Mouse (Mus musculus) hindbrain, embryonic 13.5 days (tissue): ENCODE measurements around the gene Baz2a. TPM values are rescaled to one million over a fixed set of nuclear protein-coding genes. Genes with fewer than 3 reads are reported as not detected.
"Not testable (repeated sequence)": the region's sequence is repeated elsewhere in the genome, so short reads cannot be mapped to it uniquely, and the experiment has no call there.

Experiments
- ATAC-seq: fragments of 200-750 bp; cut with Nextera tagmentation; 2 replicates; pipeline ENCODE4 v1.8.0; 2017; ENCODE audit warnings: moderate TSS enrichment; ENCODE audit not compliant: low FRiP score
- H3K27ac ChIP-seq: fragments of 300-500 bp; sonication (generic); 2 replicates; pipeline ENCODE4 v1.5.1; 2015; ENCODE audit warnings: inconsistent platforms, mild to moderate bottlenecking, moderate library complexity
- H3K27me3 ChIP-seq: fragments of 300-500 bp; sonication (generic); 2 replicates; pipeline ENCODE4 v1.6.1; 2015; ENCODE audit warnings: mild to moderate bottlenecking, inconsistent platforms
- H3K36me3 ChIP-seq: fragments of 300-500 bp; sonication (generic); 2 replicates; pipeline ENCODE4 v1.6.1; 2015; ENCODE audit warnings: mild to moderate bottlenecking, inconsistent platforms
- H3K4me1 ChIP-seq: fragments of 300-500 bp; sonication (generic); replicated peaks from 2 replicates; pipeline ENCODE4 v1.6.1; 2015; ENCODE audit warnings: inconsistent platforms
- H3K4me2 ChIP-seq: fragments of 300-500 bp; sonication (generic); 2 replicates; pipeline ENCODE4 v1.6.1; 2015; ENCODE audit warnings: inconsistent platforms, mild to moderate bottlenecking, moderate library complexity
- H3K4me3 ChIP-seq: fragments of 300-500 bp; sonication (generic); 2 replicates; pipeline ENCODE4 v1.5.1; 2015; ENCODE audit warnings: mild to moderate bottlenecking, inconsistent platforms
- H3K9ac ChIP-seq: fragments of 300-500 bp; sonication (generic); 2 replicates; pipeline ENCODE4 v1.6.1; 2015; ENCODE audit warnings: mild to moderate bottlenecking, inconsistent platforms
- H3K9me3 ChIP-seq: fragments of 300-500 bp; sonication (generic); 2 replicates; pipeline ENCODE4 v1.6.1; 2016; ENCODE audit warnings: inconsistent platforms
- WGBS: fragments of 180-500 bp; shearing (Covaris S2); methylation state at CpG from one replicate; pipeline ENCODE4 v1.1.7; 2015; 5-methylcytosine and 5-hydroxymethylcytosine counted together
- polyA plus RNA-seq: library from polyadenylated mRNA; unstranded; fragments of >200 nt; fragmentation: Nextera tagmentation; extraction: Ambion mirVana; gene quantifications from 2 replicates; pipeline ENCODE4 v1.2.1, GENCODE M21; 2015

The Baz2a gene
- polyA plus RNA-seq, result 12.6 and 13.4 TPM in 2 replicates

DNA sequence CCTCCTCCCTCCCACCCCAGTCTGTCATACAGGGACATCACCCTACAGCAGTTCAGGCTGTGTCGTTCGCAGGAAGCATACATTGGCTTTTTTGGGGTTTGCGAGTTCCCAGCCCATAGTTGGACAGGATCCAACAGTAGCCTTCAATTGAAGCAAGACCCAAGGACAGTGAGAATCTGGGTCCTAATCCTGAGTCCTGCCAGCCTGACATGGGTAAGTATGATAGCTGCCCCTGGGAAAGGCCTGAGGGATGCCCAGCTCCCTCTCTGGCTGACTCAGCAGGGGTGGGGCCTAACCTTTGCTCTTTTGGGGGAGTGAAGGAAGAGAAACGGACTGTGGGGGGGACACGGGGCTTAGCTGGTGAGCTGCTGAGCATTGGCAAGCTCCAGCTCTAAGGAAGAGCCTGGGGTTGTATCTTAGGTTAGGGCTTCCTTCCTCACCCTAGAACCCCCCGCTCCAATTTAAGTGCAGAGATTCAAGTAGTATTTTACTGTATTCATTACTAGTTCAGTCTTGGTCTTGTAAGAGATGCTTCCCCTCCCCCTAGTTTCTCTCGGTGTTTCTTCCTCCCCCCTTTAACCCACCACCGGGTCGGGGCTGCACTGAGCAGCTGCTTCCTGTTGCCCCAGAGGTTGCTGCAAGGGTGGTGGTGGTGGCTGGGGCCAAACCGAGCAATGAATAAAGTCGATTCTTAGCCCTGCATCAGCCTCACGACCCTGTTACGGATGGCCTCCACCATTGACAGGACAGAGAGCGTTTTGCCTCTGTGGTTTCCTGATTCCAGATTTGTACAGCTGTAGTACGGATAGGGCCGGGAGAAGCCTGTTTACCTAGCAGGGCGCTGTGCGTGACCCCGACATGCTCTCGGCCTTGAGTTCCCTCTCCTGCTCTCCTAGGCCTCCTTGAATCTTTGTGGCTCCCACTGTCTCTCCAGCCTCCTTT is at the start of gene Baz2a:
TSS of gene Baz2a (plus strand) at position 14 of the 942 bp plus-strand sequence.
- Histone ChIP-seq H3K27me3 (no peaks in the 10 kb centered on the region), H3K4me2 (peak within 1 kb of the TSS; percentile 87), H3K36me3 (peaks cover 40% of the 10 kb centered on the region), H3K27ac (peak within 1 kb of the TSS; percentile 92), H3K4me1 (peaks cover 43% of the 10 kb centered on the region), H3K9me3 (no peaks in the 10 kb centered on the region), H3K9ac (peak within 1 kb of the TSS; percentile 95), H3K4me3 (peak within 1 kb of the TSS; percentile 82)
- under 1% methylated on average over 20 of the region's 20 CpGs for WGBS
- ATAC-seq, result peak; percentile 19; the same call in 1 of the 2 replicates

- Histone ChIP-seq H3K4me1 (peaks cover 57% of the 10 kb centered on the region), H3K9ac (peak overlapping the region; percentile 5; the same call in 1 of the 2 replicates), H3K9me3 (no peaks in the 10 kb centered on the region), H3K36me3 (peaks cover 80% of the 10 kb centered on the region), H3K27ac (no peak overlapping the region), H3K27me3 (no peaks in the 10 kb centered on the region), H3K4me2 (no peak overlapping the region), H3K4me3 (no peak overlapping the region)
- ATAC-seq, result no peak
- WGBS, result 85% methylated on average over 4 of the region's 4 CpGs
Measured at GRCm38 (mm10) chr10:128041636-128042035, 49.7 kb upstream of the Baz2a start.

DNA sequence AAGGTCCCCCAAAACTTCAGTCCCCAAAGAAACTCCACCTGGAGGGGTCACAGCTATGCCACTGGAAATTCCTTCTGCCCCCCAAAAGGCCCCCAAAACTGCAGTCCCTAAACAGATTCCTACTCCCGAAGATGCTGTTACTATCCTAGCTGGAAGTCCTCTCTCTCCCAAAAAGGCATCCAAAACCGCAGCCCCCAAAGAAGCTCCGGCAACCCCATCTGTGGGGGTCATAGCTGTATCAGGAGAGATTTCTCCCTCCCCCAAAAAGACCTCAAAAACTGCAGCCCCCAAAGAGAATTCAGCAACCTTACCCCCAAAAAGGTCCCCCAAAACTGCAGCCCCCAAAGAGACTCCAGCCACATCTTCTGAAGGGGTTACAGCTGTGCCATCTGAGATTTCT is 48.9 kb upstream of the Baz2a start:
- ATAC-seq, result no peak
- WGBS, result 87% methylated on average over 3 of the region's 3 CpGs

DNA sequence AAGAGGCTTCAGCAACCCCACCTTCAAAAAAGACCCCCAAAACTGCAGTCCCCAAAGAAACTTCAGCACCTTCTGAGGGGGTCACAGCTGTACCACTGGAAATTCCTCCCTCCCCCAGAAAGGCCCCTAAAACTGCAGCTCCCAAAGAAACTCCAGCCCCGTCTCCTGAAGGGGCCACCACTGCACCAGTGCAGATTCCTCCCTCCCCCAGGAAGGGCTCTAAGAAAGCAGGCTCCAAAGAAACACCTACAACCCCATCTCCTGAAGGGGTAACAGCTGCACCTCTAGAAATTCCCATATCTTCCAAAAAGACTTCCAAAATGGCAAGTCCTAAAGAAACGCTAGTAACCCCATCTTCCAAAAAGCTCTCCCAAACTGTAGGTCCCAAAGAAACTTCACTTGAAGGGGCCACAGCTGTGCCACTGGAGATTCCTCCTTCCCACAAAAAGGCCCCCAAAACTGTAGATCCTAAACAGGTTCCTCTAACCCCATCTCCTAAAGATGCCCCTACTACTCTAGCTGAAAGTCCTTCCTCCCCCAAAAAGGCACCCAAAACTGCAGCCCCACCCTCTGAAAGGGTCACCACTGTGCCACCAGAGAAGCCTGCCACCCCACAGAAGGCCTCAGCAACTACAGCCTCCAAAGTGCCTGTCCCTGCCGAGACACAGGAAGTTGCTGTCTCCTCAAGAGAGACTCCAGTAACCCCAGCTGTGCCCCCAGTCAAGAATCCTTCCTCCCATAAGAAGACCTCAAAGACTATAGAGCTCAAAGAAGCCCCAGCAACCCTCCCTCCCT is 48.1 kb upstream of the Baz2a start:
- no peak for ATAC-seq
- WGBS, result 78% methylated on average over 3 of the region's 3 CpGs
- Histone ChIP-seq H3K36me3 (peaks cover 93% of the 10 kb centered on the region), H3K4me1 (peaks cover 43% of the 10 kb centered on the region), H3K4me2 (no peak overlapping the region), H3K9me3 (no peaks in the 10 kb centered on the region), H3K4me3 (no peak overlapping the region), H3K27ac (no peak overlapping the region), H3K9ac (0 out of 2 replicates have a peak overlapping the region, but pooled peaks have one; percentile 16), H3K27me3 (no peaks in the 10 kb centered on the region)

More for the DNA sequence above, 48.9 kb upstream of the Baz2a start:
- H3K36me3 ChIP-seq, result peaks cover 87% of the 10 kb centered on the region
- peaks cover 49% of the 10 kb centered on the region for H3K4me1 ChIP-seq
- no peak overlapping the region for H3K4me3 ChIP-seq
- no peaks in the 10 kb centered on the region for H3K9me3 ChIP-seq
- no peak overlapping the region for H3K9ac ChIP-seq
- no peak overlapping the region for H3K27ac ChIP-seq
- no peaks in the 10 kb centered on the region for H3K27me3 ChIP-seq
- no peak overlapping the region for H3K4me2 ChIP-seq

DNA sequence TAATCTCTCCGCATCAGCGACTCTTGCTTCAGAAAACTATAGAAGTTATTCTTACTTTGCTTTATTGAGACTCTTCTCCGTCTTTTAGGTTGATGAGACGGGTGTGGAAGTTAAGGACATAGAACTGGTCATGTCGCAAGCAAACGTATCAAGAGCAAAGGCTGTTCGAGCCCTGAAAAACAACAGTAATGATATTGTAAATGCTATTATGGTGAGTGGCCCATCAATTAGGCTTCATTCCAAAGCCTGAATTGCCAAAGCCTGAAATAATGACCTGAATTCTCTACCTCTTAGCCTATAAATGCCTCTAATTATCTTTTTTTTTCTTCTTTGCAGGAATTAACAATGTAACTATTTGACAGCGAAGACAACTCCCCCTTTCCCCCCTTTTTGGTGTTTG is 43.2 kb upstream of the Baz2a start:
- H3K9ac ChIP-seq, result no peak overlapping the region
- H3K4me1 ChIP-seq, result peaks cover 14% of the 10 kb centered on the region
- H3K9me3 ChIP-seq, result no peaks in the 10 kb centered on the region
- no peak overlapping the region for H3K4me3 ChIP-seq
- ATAC-seq, result no peak
- WGBS, result 95% methylated on average over 8 of the region's 8 CpGs
- peaks cover 81% of the 10 kb centered on the region for H3K36me3 ChIP-seq
- no peaks in the 10 kb centered on the region for H3K27me3 ChIP-seq
- no peak overlapping the region for H3K27ac ChIP-seq
- H3K4me2 ChIP-seq, result no peak overlapping the region

DNA sequence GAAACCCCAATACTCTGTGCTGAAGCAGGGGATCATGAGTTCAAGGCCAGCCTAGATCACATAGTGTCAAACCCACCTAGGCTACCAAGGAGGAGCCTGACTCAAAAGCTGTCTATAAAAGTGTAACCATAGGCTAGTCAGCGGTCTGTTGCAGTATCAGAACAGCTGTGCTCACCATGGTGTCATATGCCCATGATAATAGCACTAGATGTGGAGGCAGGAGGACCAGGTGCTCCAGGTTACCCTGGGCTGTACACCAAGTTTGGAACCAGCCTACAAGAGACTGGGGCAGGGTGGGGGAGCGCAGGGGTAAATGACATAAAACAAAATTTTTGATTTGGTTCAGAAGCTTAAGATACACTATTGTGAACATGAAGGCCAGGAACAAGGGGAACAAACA is 41.6 kb upstream of the Baz2a start:
- WGBS, result 94% methylated on average over 2 of the region's 2 CpGs
- Histone ChIP-seq H3K9me3 (no peaks in the 10 kb centered on the region), H3K27ac (no peak overlapping the region), H3K9ac (no peak overlapping the region), H3K4me2 (no peak overlapping the region), H3K36me3 (peaks cover 65% of the 10 kb centered on the region), H3K27me3 (no peaks in the 10 kb centered on the region), H3K4me3 (no peak overlapping the region), H3K4me1 (peaks cover 5% of the 10 kb centered on the region)
- ATAC-seq, result no peak

DNA sequence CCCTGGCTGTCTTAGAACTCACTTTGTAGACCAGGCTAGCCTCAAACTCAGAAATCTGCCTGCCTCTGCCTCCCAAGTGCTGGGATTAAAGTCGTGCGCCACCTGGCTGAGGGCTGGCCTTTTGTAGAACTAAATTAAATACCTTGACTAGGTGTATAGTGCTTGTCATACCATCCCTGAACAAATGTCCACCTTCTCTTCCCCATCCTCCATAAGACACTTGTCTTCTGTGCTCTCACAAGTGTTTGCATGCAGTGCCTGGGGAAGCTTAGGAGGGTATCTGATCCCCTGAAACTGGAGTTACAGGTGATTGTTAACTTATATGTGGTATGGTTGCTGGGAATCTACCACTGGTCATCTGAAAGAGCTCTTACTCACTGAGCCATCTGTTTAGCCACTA is 41.0 kb upstream of the Baz2a start:
- no peak for ATAC-seq
- Histone ChIP-seq H3K4me3 (no peak overlapping the region), H3K36me3 (peaks cover 61% of the 10 kb centered on the region), H3K27ac (no peak overlapping the region), H3K9me3 (no peaks in the 10 kb centered on the region), H3K4me1 (no peaks in the 10 kb centered on the region), H3K4me2 (no peak overlapping the region), H3K9ac (no peak overlapping the region), H3K27me3 (no peaks in the 10 kb centered on the region)
- 86% methylated on average over 2 of the region's 2 CpGs for WGBS

DNA sequence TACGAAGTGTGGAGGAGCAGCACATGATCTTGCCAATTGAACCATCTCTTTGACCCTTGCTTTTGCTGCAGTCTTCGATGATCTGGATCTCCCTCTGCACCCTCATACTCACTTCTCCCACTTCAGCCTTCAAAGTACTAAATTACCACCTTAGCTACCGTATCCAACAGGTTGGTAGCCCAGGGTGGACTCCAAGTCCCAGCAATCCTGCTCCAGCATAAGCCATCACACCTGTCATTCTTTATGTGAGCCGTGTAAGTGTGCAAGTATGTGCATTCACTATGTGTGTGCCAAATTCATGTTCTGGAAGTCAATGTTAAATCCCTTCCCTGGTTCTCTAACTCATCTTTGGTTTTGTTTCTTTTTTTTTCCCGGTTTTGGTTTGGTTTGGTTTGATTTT is 39.8 kb upstream of the Baz2a start:
- Histone ChIP-seq H3K36me3 (peaks cover 48% of the 10 kb centered on the region), H3K27me3 (no peaks in the 10 kb centered on the region), H3K4me2 (no peak overlapping the region), H3K4me1 (no peaks in the 10 kb centered on the region), H3K9ac (no peak overlapping the region), H3K4me3 (no peak overlapping the region), H3K9me3 (no peaks in the 10 kb centered on the region), H3K27ac (no peak overlapping the region)
- WGBS, result 96% methylated on average over 5 of the region's 5 CpGs
- no peak for ATAC-seq

- not testable (repeated sequence) for H3K4me1 ChIP-seq, H3K9me3 ChIP-seq, ATAC-seq, H3K4me2 ChIP-seq, H3K4me3 ChIP-seq, H3K27ac ChIP-seq, H3K27me3 ChIP-seq, H3K9ac ChIP-seq
- 94% methylated on average over 1 of the region's 2 CpGs for WGBS
- H3K36me3 ChIP-seq, result peaks cover 43% of the 10 kb centered on the region
Measured at GRCm38 (mm10) chr10:128052136-128052535, 39.2 kb upstream of the Baz2a start.

DNA sequence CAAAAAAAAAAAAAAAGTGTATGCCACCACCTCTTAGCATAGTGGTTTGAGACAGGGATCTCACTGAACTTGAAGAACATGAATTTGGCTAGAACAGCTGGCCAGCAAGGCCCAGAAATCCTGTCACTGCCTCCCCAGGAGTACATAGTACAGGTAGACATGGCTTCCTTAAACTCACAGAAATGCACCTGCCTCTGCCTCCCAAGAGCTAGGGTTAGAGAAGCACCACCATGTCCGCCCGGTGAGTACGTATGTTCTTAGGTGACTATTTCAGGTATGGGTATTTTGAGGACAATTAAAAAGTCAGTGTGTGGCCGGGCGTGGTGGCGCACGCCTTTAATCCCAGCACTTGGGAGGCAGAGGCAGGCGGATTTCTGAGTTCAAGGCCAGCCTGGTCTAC is 38.4 kb upstream of the Baz2a start:
- H3K27me3 ChIP-seq, result no peaks in the 10 kb centered on the region
- WGBS, result 94% methylated on average over 8 of the region's 8 CpGs
- no peak for ATAC-seq
- no peaks in the 10 kb centered on the region for H3K9me3 ChIP-seq
- H3K27ac ChIP-seq, result no peak overlapping the region
- no peak overlapping the region for H3K4me2 ChIP-seq
- peaks cover 36% of the 10 kb centered on the region for H3K36me3 ChIP-seq
- H3K4me3 ChIP-seq, result no peak overlapping the region
- H3K4me1 ChIP-seq, result peaks cover 6% of the 10 kb centered on the region
- H3K9ac ChIP-seq, result no peak overlapping the region

DNA sequence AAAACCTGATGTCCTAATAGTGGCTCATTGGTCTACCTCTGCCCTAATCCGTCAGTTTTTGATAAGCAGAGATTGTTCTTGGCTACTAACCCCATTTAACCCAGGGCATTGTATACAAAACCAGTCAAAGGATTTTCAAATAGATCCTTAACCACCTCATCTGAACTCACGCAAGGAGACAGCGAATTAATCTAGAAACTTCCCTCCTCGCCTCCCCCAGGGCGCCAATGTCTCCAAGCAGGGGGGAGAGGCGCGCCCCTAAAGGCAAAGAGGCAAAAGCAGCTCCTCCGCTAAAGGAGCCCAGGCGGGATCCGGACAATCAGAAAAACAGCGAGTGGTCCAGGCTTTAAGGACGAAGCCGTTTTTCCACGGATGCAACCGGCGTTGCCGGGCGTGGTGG is 33.2 kb upstream of the Baz2a start:
- Histone ChIP-seq H3K27ac (peak overlapping the region; percentile 99), H3K4me3 (peak overlapping the region; percentile 89), H3K9me3 (no peaks in the 10 kb centered on the region), H3K27me3 (no peaks in the 10 kb centered on the region), H3K4me1 (peaks cover 27% of the 10 kb centered on the region), H3K9ac (peak overlapping the region; percentile 92), H3K4me2 (peak overlapping the region; percentile 86), H3K36me3 (no peaks in the 10 kb centered on the region)
- under 1% methylated on average over 18 of the region's 18 CpGs for WGBS
- peak; percentile 2; the same call in 1 of the 2 replicates for ATAC-seq

- no peaks in the 10 kb centered on the region for H3K9me3 ChIP-seq
- H3K27ac ChIP-seq, result peak within 1 kb of the TSS; percentile 99
- peaks cover 27% of the 10 kb centered on the region for H3K4me1 ChIP-seq
- under 1% methylated on average over 56 of the region's 72 CpGs for WGBS
- peak; percentile 93 for ATAC-seq
- H3K36me3 ChIP-seq, result peaks cover 3% of the 10 kb centered on the region
- H3K9ac ChIP-seq, result peak within 1 kb of the TSS; percentile 92
- peak within 1 kb of the TSS; percentile 86 for H3K4me2 ChIP-seq
- H3K4me3 ChIP-seq, result peak within 1 kb of the TSS; percentile 89
- H3K27me3 ChIP-seq, result no peaks in the 10 kb centered on the region
Measured at GRCm38 (mm10) chr10:128058601-128059151, 32.7 kb upstream of the Baz2a start, which contains the start of gene Ptges3. TSS of gene Ptges3 (plus strand) at chr10:128058954.
